Mouse (Mus musculus): ENCODE data around the gene Cacna1e. TPM values are rescaled to one million over a fixed set of nuclear protein-coding genes. Genes with fewer than 3 reads are reported as not detected.

Cacna1e gene
- polyA plus RNA-seq, 1 experiment from 2014 or later = 0.47 TPM

DNA sequence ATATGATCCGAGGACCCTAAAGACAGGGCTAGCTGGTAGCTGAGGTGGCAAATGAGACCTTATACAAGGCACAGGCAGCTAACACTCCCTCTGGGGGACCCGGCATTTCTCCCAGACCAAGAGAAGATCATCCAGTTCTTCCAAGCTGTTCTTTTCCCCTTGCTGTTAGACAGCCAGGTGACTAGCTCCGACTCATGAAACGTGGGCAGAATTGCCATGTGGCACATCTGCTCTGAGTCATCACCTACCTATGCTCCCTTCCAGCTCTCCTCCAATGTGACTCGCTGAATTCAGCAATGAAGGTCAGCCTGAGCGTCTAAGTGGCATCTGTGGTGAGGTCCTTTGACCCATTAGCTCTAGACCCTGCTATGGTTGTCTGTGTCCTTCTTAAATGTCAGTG, 355.5 kb downstream of the Cacna1e start:
- no peak overlapping the region for H3K4me3 ChIP-seq (ENCODE audit: low read depth, low read length)
- H3K27me3 ChIP-seq (replicated peaks; ENCODE audit: control insufficient read depth, insufficient read depth, low read length) = no peaks in the 10 kb centered on the region
- H3K36me3 ChIP-seq (ENCODE audit: control insufficient read depth, insufficient read depth, low read length) = no peaks in the 10 kb centered on the region
- H3K27ac ChIP-seq (ENCODE audit: low read depth, low read length) = no peak overlapping the region
- ATAC-seq (replicated peaks; ENCODE audit: low FRiP score) (no peak), DNase-seq (ENCODE audit: low spot score) (no peak)
- H3K9ac ChIP-seq (ENCODE audit: low read depth, low read length) = no peak overlapping the region
- H3K4me1 ChIP-seq (replicated peaks; ENCODE audit: control insufficient read depth, insufficient read depth, low read length) = no peaks in the 10 kb centered on the region
- H3K9me3 ChIP-seq (ENCODE audit: control insufficient read depth, low read length) = no peaks in the 10 kb centered on the region
- 84% methylated on average over 6 of the region's 6 CpGs for WGBS
- H3K4me2 ChIP-seq = no peak overlapping the region

DNA sequence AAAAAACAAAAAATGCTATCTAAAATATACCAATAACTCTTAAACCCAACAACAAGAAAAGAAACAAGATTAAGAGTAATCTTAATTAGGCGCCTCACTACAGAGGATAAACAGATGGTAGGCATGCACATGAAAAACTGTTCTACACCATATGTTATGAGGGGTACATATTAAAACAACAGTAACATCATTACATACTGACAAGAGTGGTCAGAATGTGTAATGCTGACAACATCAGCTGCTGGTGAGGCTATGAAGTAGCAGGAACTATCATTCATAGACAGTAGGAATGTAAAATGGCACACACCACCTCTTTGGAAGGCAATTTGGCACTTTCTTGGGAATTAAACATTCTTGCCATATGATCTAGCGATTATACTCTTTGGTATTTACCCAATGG, 363.6 kb downstream of the Cacna1e start:
- Histone ChIP-seq H3K36me3 (ENCODE audit: control insufficient read depth, insufficient read depth, low read length) (no peaks in the 10 kb centered on the region), H3K4me3 (ENCODE audit: low read depth, low read length) (no peak overlapping the region), H3K9me3 (ENCODE audit: control insufficient read depth, low read length) (no peaks in the 10 kb centered on the region), H3K27ac (ENCODE audit: low read depth, low read length) (no peak overlapping the region), H3K27me3 (replicated peaks; ENCODE audit: control insufficient read depth, insufficient read depth, low read length) (no peaks in the 10 kb centered on the region), H3K4me2 (no peak overlapping the region), H3K4me1 (replicated peaks; ENCODE audit: control insufficient read depth, insufficient read depth, low read length) (no peaks in the 10 kb centered on the region), H3K9ac (ENCODE audit: low read depth, low read length) (no peak overlapping the region)
- DNase-seq (ENCODE audit: low spot score) (no peak), ATAC-seq (replicated peaks; ENCODE audit: low FRiP score) (no peak)
- WGBS = 85% methylated on average over 2 of the region's 2 CpGs

DNA sequence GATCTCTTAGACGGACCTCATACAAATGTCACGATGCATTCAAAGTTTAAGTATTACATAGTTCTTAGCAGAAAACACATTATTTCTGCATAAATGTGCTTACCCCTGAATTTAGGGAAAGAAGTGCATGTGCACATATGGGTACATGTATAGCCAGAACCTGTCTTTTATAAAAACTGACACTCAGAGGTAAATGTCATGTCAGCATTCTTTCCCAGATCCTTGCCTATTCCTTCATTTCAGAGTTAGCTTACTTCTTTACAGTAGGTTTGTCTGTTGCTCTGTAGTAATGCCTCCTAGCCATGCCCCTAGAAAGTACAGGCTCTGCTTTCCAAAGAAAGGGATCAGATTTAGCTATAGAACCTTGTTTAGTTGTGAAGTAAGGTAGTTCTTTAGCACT, 369.0 kb downstream of the Cacna1e start:
- H3K36me3 ChIP-seq (ENCODE audit: control insufficient read depth, insufficient read depth, low read length) = no peaks in the 10 kb centered on the region
- no peak overlapping the region for H3K9ac ChIP-seq (ENCODE audit: low read depth, low read length)
- no peak for ATAC-seq (replicated peaks; ENCODE audit: low FRiP score)
- H3K27me3 ChIP-seq (replicated peaks; ENCODE audit: control insufficient read depth, insufficient read depth, low read length) = no peaks in the 10 kb centered on the region
- H3K4me2 ChIP-seq = no peak overlapping the region
- 85% methylated on average over 2 of the region's 2 CpGs for WGBS
- H3K4me3 ChIP-seq (ENCODE audit: low read depth, low read length) = no peak overlapping the region
- H3K27ac ChIP-seq (ENCODE audit: low read depth, low read length) = no peak overlapping the region
- H3K9me3 ChIP-seq (ENCODE audit: control insufficient read depth, low read length) = no peaks in the 10 kb centered on the region
- no peaks in the 10 kb centered on the region for H3K4me1 ChIP-seq (replicated peaks; ENCODE audit: control insufficient read depth, insufficient read depth, low read length)
- DNase-seq (ENCODE audit: low spot score) = no peak

DNA sequence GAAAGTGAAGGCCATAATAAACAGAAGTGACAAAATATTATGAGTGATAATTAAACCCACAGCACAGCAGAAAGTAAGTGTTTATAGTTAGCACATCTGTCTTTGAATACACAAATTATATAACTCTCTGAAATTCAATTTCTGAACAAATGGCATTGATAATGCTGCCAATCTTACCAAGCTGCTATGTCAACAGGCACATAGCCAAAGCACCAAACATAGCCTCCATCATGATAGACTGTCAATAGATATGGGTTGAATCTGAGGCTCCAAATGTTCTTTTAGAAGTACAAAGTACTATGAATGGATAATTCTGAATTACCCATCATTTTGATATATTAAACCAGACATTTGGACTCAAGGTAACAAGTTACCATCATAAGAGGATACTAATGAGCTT, 372.6 kb downstream of the Cacna1e start:
- Histone ChIP-seq H3K4me2 (no peak overlapping the region), H3K4me1 (replicated peaks; ENCODE audit: control insufficient read depth, insufficient read depth, low read length) (no peaks in the 10 kb centered on the region), H3K9me3 (ENCODE audit: control insufficient read depth, low read length) (no peaks in the 10 kb centered on the region), H3K27me3 (replicated peaks; ENCODE audit: control insufficient read depth, insufficient read depth, low read length) (no peaks in the 10 kb centered on the region), H3K4me3 (ENCODE audit: low read depth, low read length) (no peak overlapping the region), H3K27ac (ENCODE audit: low read depth, low read length) (no peak overlapping the region), H3K36me3 (ENCODE audit: control insufficient read depth, insufficient read depth, low read length) (no peaks in the 10 kb centered on the region), H3K9ac (ENCODE audit: low read depth, low read length) (no peak overlapping the region)
- no peak for DNase-seq (ENCODE audit: low spot score)
- no peak for ATAC-seq (replicated peaks; ENCODE audit: low FRiP score)

DNA sequence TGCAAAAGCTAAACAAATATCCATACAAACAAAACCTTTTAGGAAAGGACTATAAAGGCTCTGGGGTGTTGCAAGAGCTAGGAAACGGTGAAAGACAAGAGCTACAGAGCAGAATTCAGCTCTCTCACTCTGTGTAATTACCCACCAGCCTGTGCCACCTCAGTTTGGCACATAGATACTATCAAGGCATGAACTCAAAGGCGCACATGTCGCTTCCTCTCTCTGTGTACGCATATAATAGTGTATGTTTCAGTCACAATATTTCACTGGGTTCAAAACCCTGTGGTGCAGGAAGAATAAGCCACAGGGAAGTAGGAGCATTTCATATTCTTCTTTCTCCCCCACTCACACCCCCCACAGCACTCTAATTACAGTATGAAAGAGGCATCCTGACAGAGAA, 380.3 kb downstream of the Cacna1e start:
- Histone ChIP-seq H3K4me2 (no peak overlapping the region), H3K27me3 (replicated peaks; ENCODE audit: control insufficient read depth, insufficient read depth, low read length) (no peaks in the 10 kb centered on the region), H3K9ac (ENCODE audit: low read depth, low read length) (no peak overlapping the region), H3K36me3 (ENCODE audit: control insufficient read depth, insufficient read depth, low read length) (no peaks in the 10 kb centered on the region), H3K4me3 (ENCODE audit: low read depth, low read length) (no peak overlapping the region), H3K9me3 (ENCODE audit: control insufficient read depth, low read length) (no peaks in the 10 kb centered on the region), H3K27ac (ENCODE audit: low read depth, low read length) (no peak overlapping the region), H3K4me1 (replicated peaks; ENCODE audit: control insufficient read depth, insufficient read depth, low read length) (no peaks in the 10 kb centered on the region)
- WGBS = 68% methylated on average over 4 of the region's 4 CpGs
- ATAC-seq (replicated peaks; ENCODE audit: low FRiP score) (no peak), DNase-seq (ENCODE audit: low spot score) (no peak)

DNA sequence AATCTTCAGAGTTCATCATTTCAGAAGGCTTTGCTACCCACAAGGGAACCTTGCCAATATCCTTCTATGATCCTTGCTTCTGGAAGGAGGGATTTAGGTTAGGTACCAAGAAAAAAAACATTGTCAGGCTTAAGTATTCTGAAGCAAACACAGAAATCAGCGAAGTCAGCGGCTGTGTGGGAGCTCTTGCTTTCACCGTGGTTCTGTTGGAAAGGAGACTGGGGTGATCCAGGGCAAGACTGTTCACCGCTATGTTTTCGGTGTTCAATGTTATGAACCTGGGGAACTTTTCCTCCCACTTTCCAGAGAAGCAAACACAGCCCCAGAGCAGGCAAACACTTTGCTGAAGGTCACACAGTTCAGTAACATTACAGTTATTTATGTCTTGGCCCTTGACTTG, 383.4 kb downstream of the Cacna1e start:
- H3K4me2 ChIP-seq = no peak overlapping the region
- no peaks in the 10 kb centered on the region for H3K27me3 ChIP-seq (replicated peaks; ENCODE audit: control insufficient read depth, insufficient read depth, low read length)
- ATAC-seq (replicated peaks; ENCODE audit: low FRiP score) (no peak), DNase-seq (ENCODE audit: low spot score) (no peak)
- H3K4me1 ChIP-seq (replicated peaks; ENCODE audit: control insufficient read depth, insufficient read depth, low read length) = no peaks in the 10 kb centered on the region
- H3K36me3 ChIP-seq (ENCODE audit: control insufficient read depth, insufficient read depth, low read length) = no peaks in the 10 kb centered on the region
- H3K4me3 ChIP-seq (ENCODE audit: low read depth, low read length) = no peak overlapping the region
- H3K9me3 ChIP-seq (ENCODE audit: control insufficient read depth, low read length) = no peaks in the 10 kb centered on the region
- no peak overlapping the region for H3K9ac ChIP-seq (ENCODE audit: low read depth, low read length)
- 76% methylated on average over 5 of the region's 5 CpGs for WGBS
- H3K27ac ChIP-seq (ENCODE audit: low read depth, low read length) = no peak overlapping the region

DNA sequence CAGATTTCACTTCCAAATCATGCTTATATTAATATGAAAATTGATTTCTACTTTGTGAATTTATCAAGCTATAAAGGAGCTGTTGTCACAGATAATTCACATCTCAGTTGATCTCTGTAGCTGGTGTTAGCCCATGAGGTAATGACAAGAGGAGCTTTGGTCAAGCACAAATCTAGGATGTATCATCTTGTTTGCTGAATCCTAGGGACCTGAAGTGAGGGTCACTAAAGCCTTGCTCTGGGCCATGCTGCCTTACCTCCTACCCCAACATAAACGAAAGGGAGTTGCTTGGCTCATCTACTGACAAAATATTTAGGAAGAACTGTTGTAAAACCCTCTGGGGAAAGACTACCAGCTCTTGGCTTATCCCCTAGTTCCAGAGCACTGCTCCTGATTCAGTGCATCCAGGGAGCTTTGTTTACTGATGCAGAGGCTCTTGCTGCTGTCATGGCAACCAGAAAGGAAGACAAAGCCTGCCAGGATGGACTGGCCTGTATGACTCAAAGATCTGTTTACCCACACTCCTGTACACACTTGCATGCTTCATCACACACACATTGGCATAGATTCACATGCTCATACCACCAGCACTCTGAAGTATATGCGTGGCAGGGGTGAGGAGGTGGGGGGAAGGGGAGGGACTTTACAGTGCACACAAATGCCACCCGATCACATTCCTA, 384.0 kb downstream of the Cacna1e start:
- Histone ChIP-seq H3K4me2 (no peak overlapping the region), H3K27ac (ENCODE audit: low read depth, low read length) (no peak overlapping the region), H3K9me3 (ENCODE audit: control insufficient read depth, low read length) (no peaks in the 10 kb centered on the region), H3K4me1 (replicated peaks; ENCODE audit: control insufficient read depth, insufficient read depth, low read length) (no peaks in the 10 kb centered on the region), H3K4me3 (ENCODE audit: low read depth, low read length) (no peak overlapping the region), H3K9ac (ENCODE audit: low read depth, low read length) (no peak overlapping the region), H3K27me3 (replicated peaks; ENCODE audit: control insufficient read depth, insufficient read depth, low read length) (no peaks in the 10 kb centered on the region), H3K36me3 (ENCODE audit: control insufficient read depth, insufficient read depth, low read length) (no peaks in the 10 kb centered on the region)
- DNase-seq (ENCODE audit: low spot score) = no peak
- no peak for ATAC-seq (replicated peaks; ENCODE audit: low FRiP score)
- WGBS = 72% methylated on average over 3 of the region's 3 CpGs

DNA sequence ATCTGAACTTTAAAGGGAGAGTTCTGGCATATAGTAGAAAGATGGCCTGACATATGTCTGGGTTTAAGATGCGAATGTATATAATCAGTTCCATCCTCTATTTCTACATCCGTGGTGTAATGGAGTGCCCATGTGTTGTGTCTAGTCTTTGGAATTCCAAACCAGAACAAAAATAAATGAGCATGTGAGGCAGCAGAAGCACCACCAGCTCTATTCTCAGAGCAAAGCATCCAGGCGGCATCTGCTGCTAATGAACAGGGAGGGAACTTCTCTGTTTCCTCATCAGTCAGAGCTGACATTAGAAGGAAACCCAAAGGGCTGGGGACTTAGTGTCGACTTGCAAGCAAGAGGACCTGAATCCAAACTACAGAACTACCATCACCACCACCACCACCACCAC, 385.5 kb downstream of the Cacna1e start:
- no peak overlapping the region for H3K9ac ChIP-seq (ENCODE audit: low read depth, low read length)
- no peak overlapping the region for H3K4me3 ChIP-seq (ENCODE audit: low read depth, low read length)
- no peak overlapping the region for H3K4me2 ChIP-seq
- H3K4me1 ChIP-seq (replicated peaks; ENCODE audit: control insufficient read depth, insufficient read depth, low read length) = no peaks in the 10 kb centered on the region
- H3K27me3 ChIP-seq (replicated peaks; ENCODE audit: control insufficient read depth, insufficient read depth, low read length) = no peaks in the 10 kb centered on the region
- H3K9me3 ChIP-seq (ENCODE audit: control insufficient read depth, low read length) = no peaks in the 10 kb centered on the region
- no peak overlapping the region for H3K27ac ChIP-seq (ENCODE audit: low read depth, low read length)
- no peaks in the 10 kb centered on the region for H3K36me3 ChIP-seq (ENCODE audit: control insufficient read depth, insufficient read depth, low read length)
- no peak for DNase-seq (ENCODE audit: low spot score)
- WGBS = 60% methylated on average over 4 of the region's 4 CpGs
- no peak for ATAC-seq (replicated peaks; ENCODE audit: low FRiP score)

DNA sequence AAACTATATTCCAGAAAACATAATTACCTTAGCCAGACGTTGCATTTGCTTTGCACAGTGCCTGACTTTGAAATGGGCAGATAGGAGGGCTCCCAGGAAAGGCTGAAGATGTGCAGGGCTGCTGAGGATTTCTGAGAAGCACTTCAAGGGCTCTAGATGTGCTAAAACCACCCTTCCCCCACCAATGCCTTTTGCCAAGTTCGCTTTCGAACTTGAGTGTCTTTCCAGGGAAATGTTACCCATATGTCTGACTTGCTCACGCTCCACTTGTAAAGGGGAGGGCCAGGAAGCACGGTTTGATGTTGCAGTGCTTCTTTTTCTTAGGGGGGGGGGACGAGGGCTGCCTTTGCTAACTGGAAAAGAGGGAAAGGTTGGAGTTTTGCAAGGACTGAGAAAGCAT, 393.2 kb downstream of the Cacna1e start:
- H3K4me1 ChIP-seq (replicated peaks; ENCODE audit: control insufficient read depth, insufficient read depth, low read length) = no peaks in the 10 kb centered on the region
- DNase-seq (ENCODE audit: low spot score) = no peak
- no peaks in the 10 kb centered on the region for H3K9me3 ChIP-seq (ENCODE audit: control insufficient read depth, low read length)
- no peak overlapping the region for H3K4me2 ChIP-seq
- no peak for ATAC-seq (replicated peaks; ENCODE audit: low FRiP score)
- no peaks in the 10 kb centered on the region for H3K27me3 ChIP-seq (replicated peaks; ENCODE audit: control insufficient read depth, insufficient read depth, low read length)
- no peak overlapping the region for H3K9ac ChIP-seq (ENCODE audit: low read depth, low read length)
- H3K36me3 ChIP-seq (ENCODE audit: control insufficient read depth, insufficient read depth, low read length) = no peaks in the 10 kb centered on the region
- H3K27ac ChIP-seq (ENCODE audit: low read depth, low read length) = no peak overlapping the region
- H3K4me3 ChIP-seq (ENCODE audit: low read depth, low read length) = no peak overlapping the region
- WGBS = 56% methylated on average over 6 of the region's 6 CpGs

Data from liver, embryonic 11.5 days (tissue).